Mouse (Mus musculus) erythroblast, embryonic 14.5 days (primary cell): ENCODE results near the gene Olfr679.

ENCODE experiments used
- GATA1 ChIP-seq: IDR thresholded peaks from 2 replicates; pipeline ENCODE4 v1.6.1; 2012; ENCODE audit warnings: low read length, inconsistent platforms, mixed read lengths
- TAL1 ChIP-seq: IDR thresholded peaks from 3 replicates; pipeline ENCODE4 v1.6.1; 2012; ENCODE audit warnings: low read length, inconsistent platforms, mixed read lengths

DNA sequence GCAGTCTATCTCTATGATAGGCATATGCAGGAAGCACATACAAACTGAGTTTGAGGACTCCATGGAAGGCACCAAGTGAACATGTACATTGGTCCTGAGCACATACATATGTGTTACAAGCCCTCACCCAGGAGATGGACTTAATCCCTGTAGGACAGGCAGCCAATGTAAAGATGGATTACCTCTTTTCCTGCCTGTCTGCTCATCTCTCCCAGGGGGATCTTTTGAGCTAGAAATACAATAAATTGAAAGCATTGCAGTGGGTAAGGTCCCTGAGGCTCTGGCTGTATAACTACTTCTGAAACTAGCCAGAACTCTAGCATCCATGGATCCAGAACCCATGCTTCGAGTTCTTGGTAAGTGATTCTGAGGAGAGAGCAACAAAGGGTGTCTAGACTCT is at the start of gene Olfr679:
- TF ChIP-seq GATA1 (no peak), TAL1 (no peak)
